13 mouse cellular contexts compared by ENCODE assay signal in the genomic region with DNA sequence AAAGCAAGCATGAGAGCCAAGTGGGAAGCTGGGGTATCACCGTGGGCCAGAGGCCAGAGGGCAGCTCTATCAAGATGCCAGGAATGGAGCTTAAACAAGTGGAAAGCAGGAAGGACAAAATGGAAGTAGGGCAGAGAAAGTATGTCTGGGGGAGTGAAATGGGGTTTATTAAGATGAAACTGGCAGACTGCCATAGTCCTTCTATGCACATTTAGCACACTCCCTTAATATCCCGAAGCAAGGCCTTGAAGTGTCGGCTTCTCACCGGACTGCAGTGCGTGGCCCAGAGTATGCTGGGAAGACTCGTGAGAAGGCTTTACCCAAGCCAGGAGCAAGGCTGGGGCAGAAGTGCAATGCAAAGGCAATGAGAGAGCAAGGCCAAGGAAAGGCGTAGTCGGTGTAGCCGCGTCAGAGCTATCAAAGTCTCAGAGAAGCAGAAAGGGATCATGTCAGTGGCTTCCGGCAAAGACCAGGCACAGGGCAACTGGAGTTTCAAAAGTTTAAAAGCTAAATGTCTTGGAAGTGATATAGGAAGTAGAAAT. TPM values are rescaled to one million over a fixed set of nuclear protein-coding genes. Genes with fewer than 3 reads are reported as not detected.
A peak's percentile ranks its signal among the peaks of the same experiment; 100 is the strongest.
DNase-seq lines count a peak whose midpoint lies in the region.
"Had no signal": no experiment of that assay in that cellular context is flagged by ENCODE, and none has a peak within 500 bp of the region (broad histone marks: within the 10 kb centered on the region; RNA-seq: fewer than 3 reads in every experiment).

No protein-coding gene starts in this region.

- intact Hi-C loops in gastrocnemius, postnatal 14 days (cut with DNase I; ENCODE audit: low total_unique reads) = no loop called here
- intact Hi-C loops in heart, postnatal 10 days (cut with DNase I) = no loop called here

- peak; percentile 11 for DNase-seq in gastrocnemius, postnatal 10 days
- DNase-seq in gastrocnemius, postnatal 14 days = no peak
- DNase-seq in heart, postnatal 10 days = peak; percentile 29 to 30
- DNase-seq in heart, postnatal 4 days = no peak
- DNase-seq in ovary, adult 18-20 months (ENCODE audit: low spot score) = peak; percentile 9
- DNase-seq in ovary, postnatal 14 days (ENCODE audit: low spot score) = no peak
- no peak for DNase-seq in left cerebral cortex, adult 11 months (ENCODE audit: low spot score)
- DNase-seq: cerebellum, adult 11-12 months; cerebellum, postnatal 14 days; embryo, embryonic 11 days; gastrocnemius, adult 2 months; heart, postnatal 14 days; liver had no signal

RNA-seq across cellular contexts. Expression of a gene that starts 11.1 kb away (rescaled TPM):
- total RNA-seq in gastrocnemius, postnatal 10 days (2021) = 10 to 100 TPM; 40.9 to 54.1 TPM
- total RNA-seq in gastrocnemius, postnatal 14 days (2021) = 10 to 100 TPM; 27.2 to 29.6 TPM
- 100 to 1,000 TPM in 1 of 2 experiments, 10 to 100 TPM in 1; 93.7 to 109 TPM for total RNA-seq in heart, postnatal 10 days (2021)
- total RNA-seq in heart, postnatal 4 days (2021) = 100 to 1,000 TPM; 107 to 114 TPM

Comparison
In these comparisons a context has a peak if more than half of its experiments do, and no peak if none do; other contexts are left out.
1. DNase-seq: peak in gastrocnemius, postnatal 10 days (single experiment), heart, postnatal 10 days (2 of 2) and ovary, adult 18-20 months (single experiment); none in gastrocnemius, postnatal 14 days (single experiment), heart, postnatal 4 days (single experiment), ovary, postnatal 14 days (single experiment) and left cerebral cortex, adult 11 months (single experiment).